Mouse (Mus musculus) liver, embryonic 11.5 days (tissue): ENCODE results near the gene Tsn. TPM values are rescaled to one million over a fixed set of nuclear protein-coding genes. Genes with fewer than 3 reads are reported as not detected.

Experiments used
- ATAC-seq: fragments of 200-750 bp; cut with Nextera tagmentation; replicated peaks from 2 replicates; pipeline ENCODE4 v1.8.0; 2017; ENCODE audit warnings: moderate number of reproducible peaks, mild to moderate bottlenecking, moderate TSS enrichment, moderate library complexity; ENCODE audit not compliant: low FRiP score
- DNase-seq: peaks from one replicate; pipeline ENCODE4 v3.0.0-alpha.2; 2017; ENCODE audit warnings: low spot score
- H3K27ac ChIP-seq: fragments of 300-500 bp; sonication (generic); 2 replicates; pipeline ENCODE4 v1.5.1; 2014; ENCODE audit warnings: mild to moderate bottlenecking, low read depth, low read length, control low read depth
- H3K27me3 ChIP-seq: fragments of 300-500 bp; sonication (generic); replicated peaks from 2 replicates; pipeline ENCODE4 v1.6.1; 2014; ENCODE audit warnings: low read length, mixed read lengths; ENCODE audit not compliant: control insufficient read depth, insufficient read depth
- H3K36me3 ChIP-seq: fragments of 300-500 bp; sonication (generic); 2 replicates; pipeline ENCODE4 v1.6.1; 2014; ENCODE audit warnings: mild to moderate bottlenecking, low read length, moderate library complexity, mixed read lengths; ENCODE audit not compliant: control insufficient read depth, insufficient read depth
- H3K4me1 ChIP-seq: fragments of 300-500 bp; sonication (generic); replicated peaks from 2 replicates; pipeline ENCODE4 v1.6.1; 2014; ENCODE audit warnings: low read length, mixed read lengths; ENCODE audit not compliant: control insufficient read depth, insufficient read depth
- H3K4me2 ChIP-seq: fragments of 300-500 bp; sonication (generic); 2 replicates; pipeline ENCODE4 v1.6.1; 2014; ENCODE audit warnings: mild to moderate bottlenecking, control low read depth, moderate library complexity
- H3K4me3 ChIP-seq: fragments of 300-500 bp; sonication (generic); 2 replicates; pipeline ENCODE4 v1.5.1; 2014; ENCODE audit warnings: low read depth, low read length, control low read depth
- H3K9ac ChIP-seq: fragments of 300-500 bp; sonication (generic); 2 replicates; pipeline ENCODE4 v1.6.1; 2014; ENCODE audit warnings: low read depth, low read length, control low read depth
- H3K9me3 ChIP-seq: fragments of 300-500 bp; sonication (generic); 2 replicates; pipeline ENCODE4 v1.6.1; 2016; ENCODE audit warnings: low read length, inconsistent platforms, mixed read lengths; ENCODE audit not compliant: control insufficient read depth
- WGBS: fragments of 180-500 bp; shearing (Covaris S2); extraction: QIAGEN DNeasy Blood & Tissue Kit; methylation state at CpG from one replicate; pipeline ENCODE4 v1.1.7; 2014; 5-methylcytosine and 5-hydroxymethylcytosine counted together
- polyA plus RNA-seq: library from polyadenylated mRNA; unstranded; fragments of >200 nt; fragmentation: Nextera tagmentation; extraction: Ambion mirVana; gene quantifications from 2 replicates; pipeline ENCODE4 v1.2.1, GENCODE M21; 2014

Gene Tsn
- 280 and 292 TPM in 2 replicates for polyA plus RNA-seq

- H3K27me3 ChIP-seq = no peaks in the 10 kb centered on the region
- H3K36me3 ChIP-seq = peaks cover 4% of the 10 kb centered on the region
- H3K9me3 ChIP-seq = no peaks in the 10 kb centered on the region
- WGBS = 42% methylated on average over 12 of the region's 12 CpGs
- peak within 1 kb of the TSS; percentile 95 for H3K9ac ChIP-seq
- peak within 1 kb of the TSS; percentile 82 for H3K27ac ChIP-seq
- DNase-seq = no peak
- H3K4me3 ChIP-seq = peak within 1 kb of the TSS; percentile 89
- no peak for ATAC-seq
- peaks cover 8% of the 10 kb centered on the region for H3K4me1 ChIP-seq
- H3K4me2 ChIP-seq = peak within 1 kb of the TSS; percentile 74
Observed at GRCm38 (mm10) chr1:118311622-118312326, at the start of gene Tsn. Gene Tsn, minus strand, starts transcription at chr1:118311739.

- H3K36me3 ChIP-seq = no peaks in the 10 kb centered on the region
- H3K9me3 ChIP-seq = no peaks in the 10 kb centered on the region
- no peak overlapping the region for H3K27ac ChIP-seq
- 66% methylated on average over 6 of the region's 6 CpGs for WGBS
- DNase-seq (no peak), ATAC-seq (no peak)
- H3K9ac ChIP-seq = no peak overlapping the region
- no peak overlapping the region for H3K4me2 ChIP-seq
- H3K4me1 ChIP-seq = no peaks in the 10 kb centered on the region
- no peak overlapping the region for H3K4me3 ChIP-seq
- H3K27me3 ChIP-seq = no peaks in the 10 kb centered on the region
Observed at GRCm38 (mm10) chr1:118359071-118359761, 47.7 kb upstream of the Tsn start.

GRCm38 (mm10) chr1:118349922-118350321, 38.4 kb upstream of the Tsn start:
- DNase-seq (no peak), ATAC-seq (no peak)
- Histone ChIP-seq H3K9ac (no peak overlapping the region), H3K9me3 (no peaks in the 10 kb centered on the region), H3K27me3 (no peaks in the 10 kb centered on the region), H3K36me3 (no peaks in the 10 kb centered on the region), H3K27ac (no peak overlapping the region), H3K4me2 (no peak overlapping the region), H3K4me1 (no peaks in the 10 kb centered on the region), H3K4me3 (no peak overlapping the region)
- 75% methylated on average over 3 of the region's 3 CpGs for WGBS

- Histone ChIP-seq H3K4me2 (no peak overlapping the region), H3K9me3 (no peaks in the 10 kb centered on the region), H3K27me3 (no peaks in the 10 kb centered on the region), H3K4me3 (no peak overlapping the region), H3K27ac (no peak overlapping the region), H3K4me1 (no peaks in the 10 kb centered on the region), H3K9ac (no peak overlapping the region), H3K36me3 (no peaks in the 10 kb centered on the region)
- no peak for DNase-seq
- no peak for ATAC-seq
- 42% methylated on average over 6 of the region's 6 CpGs for WGBS
Observed at GRCm38 (mm10) chr1:118343649-118344435, 32.3 kb upstream of the Tsn start.

GRCm38 (mm10) chr1:118337921-118338320, 26.4 kb upstream of the Tsn start:
- H3K4me1 ChIP-seq = no peaks in the 10 kb centered on the region
- H3K4me3 ChIP-seq = no peak overlapping the region
- ATAC-seq (no peak), DNase-seq (no peak)
- no peaks in the 10 kb centered on the region for H3K9me3 ChIP-seq
- H3K4me2 ChIP-seq = no peak overlapping the region
- H3K27me3 ChIP-seq = no peaks in the 10 kb centered on the region
- H3K27ac ChIP-seq = no peak overlapping the region
- H3K36me3 ChIP-seq = peaks cover 11% of the 10 kb centered on the region; the same call in 1 of the 2 replicates
- WGBS = 81% methylated on average over 5 of the region's 5 CpGs
- no peak overlapping the region for H3K9ac ChIP-seq

- Histone ChIP-seq H3K36me3 (peaks cover 28% of the 10 kb centered on the region; the same call in 1 of the 2 replicates), H3K27me3 (no peaks in the 10 kb centered on the region), H3K9me3 (no peaks in the 10 kb centered on the region), H3K4me1 (no peaks in the 10 kb centered on the region), H3K4me2 (no peak overlapping the region), H3K27ac (no peak overlapping the region), H3K9ac (no peak overlapping the region), H3K4me3 (no peak overlapping the region)
- DNase-seq (no peak), ATAC-seq (no peak; the same call in 1 of the 2 replicates)
Observed at GRCm38 (mm10) chr1:118335847-118336246, 24.3 kb upstream of the Tsn start.

- Histone ChIP-seq H3K4me2 (no peak overlapping the region), H3K4me1 (no peaks in the 10 kb centered on the region), H3K4me3 (no peak overlapping the region), H3K27ac (no peak overlapping the region), H3K9me3 (no peaks in the 10 kb centered on the region), H3K9ac (no peak overlapping the region), H3K27me3 (no peaks in the 10 kb centered on the region), H3K36me3 (peaks cover 34% of the 10 kb centered on the region)
- DNase-seq = no peak
- WGBS = 84% methylated on average over 9 of the region's 9 CpGs
- no peak for ATAC-seq
Observed at GRCm38 (mm10) chr1:118334749-118335713, 23.5 kb upstream of the Tsn start.
